Mouse (Mus musculus) midbrain, embryonic 11.5 days (tissue): ENCODE measurements around the gene Ankrd34b. TPM values are rescaled to one million over a fixed set of nuclear protein-coding genes. Genes with fewer than 3 reads are reported as not detected.

ENCODE experiments used
- ATAC-seq: fragments of 200-750 bp; cut with Nextera tagmentation; 2 replicates; pipeline ENCODE4 v1.8.0; 2017; ENCODE audit warnings: moderate TSS enrichment, moderate library complexity; ENCODE audit not compliant: low FRiP score
- DNase-seq: peaks from one replicate; pipeline ENCODE4 v3.0.0; 2015; ENCODE audit warnings: low spot score; ENCODE audit errors: missing footprints
- H3K27ac ChIP-seq: fragments of 300-500 bp; sonication (generic); 2 replicates; pipeline ENCODE4 v1.5.1; 2014; ENCODE audit warnings: low read depth, low read length
- H3K27me3 ChIP-seq: fragments of 300-500 bp; sonication (generic); 2 replicates; pipeline ENCODE4 v1.6.1; 2014; ENCODE audit warnings: mild to moderate bottlenecking, low read length, moderate library complexity, mixed read lengths; ENCODE audit not compliant: control insufficient read depth, insufficient read depth
- H3K36me3 ChIP-seq: fragments of 300-500 bp; sonication (generic); 2 replicates; pipeline ENCODE4 v1.6.1; 2014; ENCODE audit warnings: mild to moderate bottlenecking, low read length, moderate library complexity, mixed read lengths; ENCODE audit not compliant: control insufficient read depth, insufficient read depth
- H3K4me1 ChIP-seq: fragments of 300-500 bp; sonication (generic); 2 replicates; pipeline ENCODE4 v1.6.1; 2014; ENCODE audit warnings: low read length; ENCODE audit not compliant: control insufficient read depth, insufficient read depth
- H3K4me2 ChIP-seq: fragments of 300-500 bp; sonication (generic); 2 replicates; pipeline ENCODE4 v1.6.1; 2014; ENCODE audit warnings: mild to moderate bottlenecking, moderate library complexity
- H3K4me3 ChIP-seq: fragments of 300-500 bp; sonication (generic); 2 replicates; pipeline ENCODE4 v1.5.1; 2014; ENCODE audit warnings: low read depth, low read length
- H3K9ac ChIP-seq: fragments of 300-500 bp; sonication (generic); 2 replicates; pipeline ENCODE4 v1.6.1; 2014; ENCODE audit warnings: low read length
- H3K9me3 ChIP-seq: fragments of 300-500 bp; sonication (generic); 2 replicates; pipeline ENCODE4 v1.6.1; 2016; ENCODE audit warnings: low read length; ENCODE audit not compliant: control insufficient read depth
- WGBS: fragments of 180-500 bp; shearing (Covaris S2); extraction: QIAGEN DNeasy Blood & Tissue Kit; methylation state at CpG from one replicate; pipeline ENCODE4 v1.1.7; 2014; 5-methylcytosine and 5-hydroxymethylcytosine counted together
- polyA plus RNA-seq: library from polyadenylated mRNA; unstranded; fragments of >200 nt; fragmentation: Nextera tagmentation; extraction: Ambion mirVana; gene quantifications from 2 replicates; pipeline ENCODE4 v1.2.1, GENCODE M21; 2014

Ankrd34b gene
- polyA plus RNA-seq, 1 experiment from 2014 or later = 0.15 TPM

- H3K27ac ChIP-seq = no peak overlapping the region
- peaks cover 10% of the 10 kb centered on the region for H3K4me1 ChIP-seq
- no peaks in the 10 kb centered on the region for H3K36me3 ChIP-seq
- H3K4me3 ChIP-seq = peak overlapping the region; percentile 60
- DNase-seq (peak; percentile 94), ATAC-seq (peak; percentile 62)
- peaks cover 36% of the 10 kb centered on the region for H3K27me3 ChIP-seq
- no peaks in the 10 kb centered on the region for H3K9me3 ChIP-seq
- H3K9ac ChIP-seq = peak overlapping the region; percentile 49
- H3K4me2 ChIP-seq = peak overlapping the region; percentile 95
- WGBS = under 1% methylated on average over 84 of the region's 92 CpGs
Measured at GRCm38 (mm10) chr13:92426294-92427051, 777 bp downstream of the Ankrd34b start.

GRCm38 (mm10) chr13:92427351-92427855 is 1.7 kb downstream of the Ankrd34b start:
- H3K27ac ChIP-seq = no peak overlapping the region
- H3K9ac ChIP-seq = no peak overlapping the region
- no peaks in the 10 kb centered on the region for H3K36me3 ChIP-seq
- peaks cover 10% of the 10 kb centered on the region for H3K4me1 ChIP-seq
- H3K9me3 ChIP-seq = no peaks in the 10 kb centered on the region
- H3K4me3 ChIP-seq = no peak overlapping the region
- DNase-seq (no peak), ATAC-seq (no peak)
- peaks cover 36% of the 10 kb centered on the region for H3K27me3 ChIP-seq
- WGBS = 35% methylated on average over 4 of the region's 4 CpGs
- no peak overlapping the region for H3K4me2 ChIP-seq

- Histone ChIP-seq H3K27me3 (no peaks in the 10 kb centered on the region), H3K4me1 (no peaks in the 10 kb centered on the region), H3K9me3 (no peaks in the 10 kb centered on the region), H3K36me3 (no peaks in the 10 kb centered on the region), H3K4me2 (no peak overlapping the region), H3K4me3 (no peak overlapping the region), H3K9ac (no peak overlapping the region), H3K27ac (no peak overlapping the region)
- 92% methylated on average over 10 of the region's 10 CpGs for WGBS
- ATAC-seq = no peak
- no peak for DNase-seq
Measured at GRCm38 (mm10) chr13:92438656-92439055, 13.0 kb downstream of the Ankrd34b start.

DNA sequence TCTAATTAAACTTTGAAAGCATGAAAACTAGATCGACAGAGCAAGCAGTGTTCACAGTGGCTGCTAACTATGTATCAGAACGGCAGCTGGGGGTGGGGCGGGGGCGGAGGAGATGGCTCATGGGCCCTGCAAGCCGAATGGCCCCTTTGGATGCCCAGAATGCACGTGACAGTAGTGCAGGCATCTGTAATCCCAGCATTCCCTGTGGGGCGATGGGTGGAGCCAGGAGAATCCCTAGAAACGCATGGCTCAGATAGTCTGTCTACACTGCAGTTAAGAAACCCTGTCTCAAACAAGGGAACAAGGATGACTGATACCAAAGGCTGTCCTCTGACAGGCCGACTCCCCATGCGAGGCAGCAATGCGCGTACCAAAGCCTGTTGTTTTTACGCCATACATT is 14.6 kb downstream of the Ankrd34b start:
- ATAC-seq = no peak
- H3K36me3 ChIP-seq = no peaks in the 10 kb centered on the region
- WGBS = 76% methylated on average over 13 of the region's 13 CpGs
- no peak overlapping the region for H3K9ac ChIP-seq
- H3K4me2 ChIP-seq = no peak overlapping the region
- no peaks in the 10 kb centered on the region for H3K4me1 ChIP-seq
- no peak overlapping the region for H3K4me3 ChIP-seq
- no peak overlapping the region for H3K27ac ChIP-seq
- no peaks in the 10 kb centered on the region for H3K27me3 ChIP-seq
- DNase-seq = no peak
- H3K9me3 ChIP-seq = no peaks in the 10 kb centered on the region

DNA sequence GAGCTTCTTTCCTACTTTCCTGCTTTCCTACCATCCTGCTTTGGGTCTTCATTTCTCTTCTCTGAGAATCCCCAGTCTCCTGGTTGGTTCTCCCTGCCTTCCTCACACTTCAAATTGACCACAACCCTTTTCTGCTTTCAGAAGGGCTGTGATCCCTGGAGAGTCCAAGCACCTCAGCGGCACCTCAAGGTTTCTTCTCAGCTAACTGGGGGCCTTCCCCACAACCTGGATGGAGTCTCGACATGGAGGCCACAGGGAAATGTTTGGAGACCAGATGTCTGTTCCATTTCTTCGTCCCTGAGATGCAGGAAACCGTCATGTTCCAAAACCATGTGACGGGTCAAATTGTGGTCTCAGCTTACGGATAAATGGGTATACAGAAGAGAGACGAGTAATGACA is 21.2 kb downstream of the Ankrd34b start:
- DNase-seq = no peak
- Histone ChIP-seq H3K4me2 (no peak overlapping the region), H3K27me3 (no peaks in the 10 kb centered on the region), H3K4me1 (no peaks in the 10 kb centered on the region), H3K4me3 (no peak overlapping the region), H3K27ac (no peak overlapping the region), H3K36me3 (no peaks in the 10 kb centered on the region), H3K9me3 (no peaks in the 10 kb centered on the region), H3K9ac (no peak overlapping the region)
- 92% methylated on average over 7 of the region's 7 CpGs for WGBS
- no peak for ATAC-seq

GRCm38 (mm10) chr13:92464698-92465097 is 39.0 kb downstream of the Ankrd34b start:
- Histone ChIP-seq H3K27ac (no peak overlapping the region), H3K9me3 (no peaks in the 10 kb centered on the region), H3K9ac (no peak overlapping the region), H3K27me3 (no peaks in the 10 kb centered on the region), H3K4me1 (no peaks in the 10 kb centered on the region), H3K4me2 (no peak overlapping the region), H3K36me3 (no peaks in the 10 kb centered on the region), H3K4me3 (no peak overlapping the region)
- DNase-seq = no peak
- ATAC-seq = no peak
- 90% methylated on average over 3 of the region's 3 CpGs for WGBS

- Histone ChIP-seq H3K4me1 (no peaks in the 10 kb centered on the region), H3K27ac (no peak overlapping the region), H3K27me3 (no peaks in the 10 kb centered on the region), H3K9ac (no peak overlapping the region), H3K36me3 (no peaks in the 10 kb centered on the region), H3K4me3 (no peak overlapping the region), H3K4me2 (no peak overlapping the region), H3K9me3 (no peaks in the 10 kb centered on the region)
- DNase-seq (no peak), ATAC-seq (no peak)
- 73% methylated on average over 9 of the region's 9 CpGs for WGBS
Measured at GRCm38 (mm10) chr13:92467891-92468290, 42.2 kb downstream of the Ankrd34b start.

- no peak for ATAC-seq
Measured at GRCm38 (mm10) chr13:92469381-92469780, 43.7 kb downstream of the Ankrd34b start.

DNA sequence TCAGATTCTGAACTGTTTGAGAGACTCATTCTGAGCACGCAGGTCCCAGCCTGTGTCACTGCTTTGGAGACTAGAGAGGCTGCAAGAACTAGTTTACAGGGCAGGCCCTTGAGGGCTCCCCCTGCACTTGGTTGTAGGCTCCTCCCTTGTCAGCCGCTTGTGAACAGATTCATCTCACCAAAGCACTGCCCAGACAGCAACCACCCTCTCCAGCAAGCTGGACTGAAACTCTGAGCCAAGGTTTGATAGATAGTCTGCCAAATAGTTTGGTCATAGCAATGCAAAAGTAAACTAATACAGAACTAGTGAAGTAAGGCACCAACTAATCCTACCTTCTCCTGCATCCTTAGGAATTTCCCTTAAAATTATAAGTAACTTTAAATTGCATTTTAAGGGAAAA is 44.5 kb downstream of the Ankrd34b start:
- DNase-seq (no peak), ATAC-seq (no peak)
- Histone ChIP-seq H3K9ac (no peak overlapping the region), H3K4me3 (no peak overlapping the region), H3K36me3 (no peaks in the 10 kb centered on the region), H3K9me3 (no peaks in the 10 kb centered on the region), H3K27ac (no peak overlapping the region), H3K27me3 (no peaks in the 10 kb centered on the region), H3K4me1 (no peaks in the 10 kb centered on the region), H3K4me2 (no peak overlapping the region)
- WGBS = 82% methylated on average over 2 of the region's 2 CpGs

More at GRCm38 (mm10) chr13:92469381-92469780, 43.7 kb downstream of the Ankrd34b start:
- Histone ChIP-seq H3K4me3 (no peak overlapping the region), H3K27me3 (no peaks in the 10 kb centered on the region), H3K9me3 (no peaks in the 10 kb centered on the region), H3K36me3 (no peaks in the 10 kb centered on the region), H3K4me1 (no peaks in the 10 kb centered on the region), H3K9ac (no peak overlapping the region), H3K4me2 (no peak overlapping the region), H3K27ac (no peak overlapping the region)
- WGBS = 73% methylated on average over 2 of the region's 2 CpGs
- no peak for DNase-seq
